Mouse (Mus musculus): ENCODE results near the gene Anxa6.

- TF ChIP-seq CTCF (IDR thresholded peaks at IDR 0.05; ENCODE audit: extremely low read depth, insufficient read length, insufficient replicate concordance, low read depth, low read length) (no peak), POLR2A (IDR thresholded peaks at IDR 0.05; ENCODE audit: low read depth, low read length) (no peak)
These were observed 39.9 kb upstream of the Anxa6 start for GRCm38 (mm10) chr11:55073191-55073590.

All from small intestine, adult 2 months (tissue).